Mouse (Mus musculus) CD8-positive naive resting alpha-beta T cell, adult 2 months (primary cell): ENCODE results near the gene Nup214.

Experiments
- DNase-seq, 2 experiments: peaks; one replicate each; pipeline ENCODE4 v3.0.0; 2022; ENCODE audit warnings: low read depth in 2 of 2, low spot score in 2 of 2

The Nup214 gene

GRCm38 (mm10) chr2:32041087-32041486 is 66.9 kb downstream of the Nup214 start:
- DNase-seq, result no peak

- DNase-seq, result no peak
These were observed 69.6 kb downstream of the Nup214 start for GRCm38 (mm10) chr2:32043836-32044235.

- DNase-seq, result no peak
These were observed 71.1 kb downstream of the Nup214 start for GRCm38 (mm10) chr2:32045375-32045774.

- DNase-seq, result no peak
These were observed 71.8 kb downstream of the Nup214 start for GRCm38 (mm10) chr2:32046009-32046408.

GRCm38 (mm10) chr2:32047323-32047722 is 73.1 kb downstream of the Nup214 start:
- DNase-seq, result peak; percentile 78 to 80

GRCm38 (mm10) chr2:32051791-32052190 is 77.6 kb downstream of the Nup214 start:
- no peak for DNase-seq

GRCm38 (mm10) chr2:32052418-32052817 is 78.2 kb downstream of the Nup214 start:
- DNase-seq, result no peak

GRCm38 (mm10) chr2:32055357-32055965 is 81.2 kb downstream of the Nup214 start:
- DNase-seq, result no peak

- no peak for DNase-seq
These were observed 82.3 kb downstream of the Nup214 start for GRCm38 (mm10) chr2:32056524-32056923.

GRCm38 (mm10) chr2:32057360-32057759 is 83.1 kb downstream of the Nup214 start:
- no peak for DNase-seq

- no peak for DNase-seq
These were observed 83.6 kb downstream of the Nup214 start for GRCm38 (mm10) chr2:32057794-32058193.

- no peak for DNase-seq
These were observed 84.0 kb downstream of the Nup214 start for GRCm38 (mm10) chr2:32058241-32058640.

GRCm38 (mm10) chr2:32058716-32059115 is 84.5 kb downstream of the Nup214 start:
- no peak for DNase-seq

- no peak for DNase-seq
These were observed 85.4 kb downstream of the Nup214 start for GRCm38 (mm10) chr2:32059613-32060012.

- DNase-seq, result no peak
These were observed 86.1 kb downstream of the Nup214 start for GRCm38 (mm10) chr2:32060228-32060805.

GRCm38 (mm10) chr2:32061189-32061588 is 87.0 kb downstream of the Nup214 start:
- DNase-seq, result no peak

GRCm38 (mm10) chr2:32061722-32062505 is 87.7 kb downstream of the Nup214 start:
- peak in 1 of 2 experiments; percentile 60 for DNase-seq

GRCm38 (mm10) chr2:32062626-32063410 is 88.6 kb downstream of the Nup214 start:
- DNase-seq, result peak; percentile 80 to 82

- DNase-seq, result no peak
These were observed 89.4 kb downstream of the Nup214 start for GRCm38 (mm10) chr2:32063451-32064151.

- no peak for DNase-seq
These were observed 90.7 kb downstream of the Nup214 start for GRCm38 (mm10) chr2:32064913-32065312.

GRCm38 (mm10) chr2:32065371-32065791 is 91.1 kb downstream of the Nup214 start:
- peak; percentile 72 to 79 for DNase-seq
